25 mouse cellular contexts compared by ENCODE assay signal in genomic region chr7:45224826-45225225, GRCm38 (mm10). TPM values are rescaled to one million over a fixed set of nuclear protein-coding genes. Genes with fewer than 3 reads are reported as not detected.
A peak's percentile ranks its signal among the peaks of the same experiment; 100 is the strongest.
DNase-seq lines count a peak whose midpoint lies in the region; ATAC-seq and TF ChIP-seq lines count a peak whose summit lies in the region.
"Had no signal": no experiment of that assay in that cellular context is flagged by ENCODE, and none has a peak within 500 bp of the region (broad histone marks: within the 10 kb centered on the region; RNA-seq: fewer than 3 reads in every experiment).

No protein-coding gene starts in this region.

- WGBS in heart, postnatal 0 days: 90% methylated on average over 7 of the region's 7 CpGs
- WGBS in heart, embryonic 12.5 days: 94% methylated on average over 7 of the region's 7 CpGs
- WGBS in limb, embryonic 10.5 days: 94% methylated on average over 7 of the region's 7 CpGs

- no peak for TF ChIP-seq CTCF in heart, postnatal 0 days (IDR thresholded peaks at IDR 0.05; ENCODE audit: low read depth)

- TF ChIP-seq EP300 in heart, postnatal 0 days (IDR thresholded peaks at IDR 0.05; ENCODE audit: low read depth): no peak

- peak; percentile 57 to 61 for DNase-seq in cerebellum, postnatal 10 days
- no peak for DNase-seq in cerebellum, postnatal 4 days (ENCODE audit: low spot score in 2 of 2)
- DNase-seq in heart, postnatal 0 days (ENCODE audit: low spot score): peak; percentile 3
- peak; percentile 27 for DNase-seq in limb, embryonic 10.5 days (ENCODE audit: low spot score)
- DNase-seq: adrenal gland, adult 8-10 months; adrenal gland, postnatal 14 days; adrenal gland, postnatal 36 days; B cell, adult 2 months; cerebellum, adult 11-12 months; cerebellum, adult 2 months; cerebellum, adult 9-10 months; cerebellum, postnatal 36 days; forebrain, postnatal 0 days had no signal

- no peaks in the 10 kb centered on the region for H3K27me3 ChIP-seq in heart, postnatal 0 days (ENCODE audit: control insufficient read depth, insufficient read depth, low read length)
- no peaks in the 10 kb centered on the region for H3K27me3 ChIP-seq in heart, embryonic 12.5 days (replicated peaks)
- H3K27me3 ChIP-seq in limb, embryonic 10.5 days (ENCODE audit: low read depth, poor library complexity, severe bottlenecking): no peaks in the 10 kb centered on the region
- H3K27me3 ChIP-seq: CH12.LX; embryonic facial prominence, embryonic 12.5 days; forebrain, embryonic 13.5 days; forebrain, embryonic 15.5 days; Patski had no signal

- H3K4me2 ChIP-seq in heart, postnatal 0 days (ENCODE audit: low read depth, low read length): no peak overlapping the region
- H3K4me2 ChIP-seq in heart, embryonic 12.5 days: no peak overlapping the region
- H3K4me2 ChIP-seq: embryonic facial prominence, embryonic 12.5 days; forebrain, embryonic 13.5 days; forebrain, embryonic 15.5 days had no signal

- no peak for ATAC-seq in heart, postnatal 0 days (ENCODE audit: insufficient read depth, low read depth)
- ATAC-seq in heart, embryonic 12.5 days (ENCODE audit: insufficient number of reproducible peaks, low FRiP score): no peak
- ATAC-seq: activated CD4-positive, CD25-positive, alpha-beta regulatory T cell, adult 4 months; CD4-positive, CD25-positive, alpha-beta regulatory T cell, adult 4 months; forebrain, embryonic 13.5 days; forebrain, embryonic 15.5 days; forebrain, postnatal 0 days; Patski had no signal

- H3K4me1 ChIP-seq in heart, postnatal 0 days (ENCODE audit: control insufficient read depth, insufficient read depth): no peaks in the 10 kb centered on the region
- H3K4me1 ChIP-seq in heart, embryonic 12.5 days (replicated peaks): no peaks in the 10 kb centered on the region
- H3K4me1 ChIP-seq in limb, embryonic 10.5 days: peaks cover 8% of the 10 kb centered on the region
- H3K4me1 ChIP-seq: embryonic facial prominence, embryonic 12.5 days; forebrain, embryonic 13.5 days; forebrain, embryonic 15.5 days had no signal

- no peak overlapping the region for H3K4me3 ChIP-seq in heart, postnatal 0 days (ENCODE audit: low read depth, low read length)
- H3K4me3 ChIP-seq in heart, embryonic 12.5 days: no peak overlapping the region
- H3K4me3 ChIP-seq in limb, embryonic 10.5 days: no peak overlapping the region; the same call in 1 of the 2 replicates
- H3K4me3 ChIP-seq: embryonic facial prominence, embryonic 10.5 days; embryonic facial prominence, embryonic 12.5 days; forebrain, embryonic 13.5 days; forebrain, embryonic 15.5 days had no signal

- no peak overlapping the region for H3K27ac ChIP-seq in heart, postnatal 0 days (ENCODE audit: low read depth)
- no peak overlapping the region for H3K27ac ChIP-seq in heart, embryonic 12.5 days (ENCODE audit: poor library complexity, severe bottlenecking)
- H3K27ac ChIP-seq in limb, embryonic 10.5 days: no peak overlapping the region
- H3K27ac ChIP-seq: embryonic facial prominence, embryonic 10.5 days; embryonic facial prominence, embryonic 12.5 days; forebrain, embryonic 13.5 days; forebrain, embryonic 15.5 days had no signal

- H3K9me3 ChIP-seq in heart, postnatal 0 days (replicated peaks; ENCODE audit: control insufficient read depth, low read length): no peaks in the 10 kb centered on the region
- H3K9me3 ChIP-seq in heart, embryonic 12.5 days (replicated peaks): no peaks in the 10 kb centered on the region
- no peaks in the 10 kb centered on the region for H3K9me3 ChIP-seq in limb, embryonic 10.5 days (replicated peaks)
- H3K9me3 ChIP-seq: embryonic facial prominence, embryonic 10.5 days; embryonic facial prominence, embryonic 12.5 days; forebrain, embryonic 13.5 days; forebrain, embryonic 15.5 days; G1E had no signal

- no peak overlapping the region for H3K9ac ChIP-seq in heart, postnatal 0 days (replicated peaks; ENCODE audit: low read depth, low read length)
- no peak overlapping the region for H3K9ac ChIP-seq in heart, embryonic 12.5 days
- H3K9ac ChIP-seq: embryonic facial prominence, embryonic 12.5 days; forebrain, embryonic 13.5 days; forebrain, embryonic 15.5 days; forebrain, postnatal 0 days had no signal

- H3K36me3 ChIP-seq in heart, postnatal 0 days (replicated peaks; ENCODE audit: control insufficient read depth, insufficient read depth, low read length): peaks cover 79% of the 10 kb centered on the region
- peaks cover 96% of the 10 kb centered on the region for H3K36me3 ChIP-seq in heart, embryonic 12.5 days
- peaks cover 100% of the 10 kb centered on the region for H3K36me3 ChIP-seq in limb, embryonic 10.5 days
- H3K36me3 ChIP-seq: G1E had no signal

RNA-seq across cellular contexts. Expression of gene Tead2, which starts 9.3 kb away (rescaled TPM):
- total RNA-seq in heart, postnatal 0 days (2014; rRNA removed; ENCODE audit: low replicate concordance): 50.6 and 72.2 TPM in 2 replicates
- polyA plus RNA-seq in heart, postnatal 0 days (2015; fragmentation: Nextera tagmentation; extraction: Ambion mirVana): 41.1 and 42.8 TPM in 2 replicates
- 131 and 138 TPM in 2 replicates for polyA plus RNA-seq in heart, embryonic 12.5 days (2016; fragmentation: Nextera tagmentation; extraction: Ambion mirVana)
- 435 and 481 TPM in 2 replicates for polyA plus RNA-seq in limb, embryonic 10.5 days (2016; fragmentation: Nextera tagmentation; extraction: Ambion mirVana)
- polyA plus RNA-seq: G1E had no signal

RNA-seq across cellular contexts. Expression of gene Dkkl1, which starts 12.9 kb away (rescaled TPM):
- not detected in 2 replicates for total RNA-seq in heart, postnatal 0 days (2014; rRNA removed; ENCODE audit: low replicate concordance)
- polyA plus RNA-seq in heart, postnatal 0 days (2015; fragmentation: Nextera tagmentation; extraction: Ambion mirVana): 0.27 TPM in 1 of 2 replicates, not detected in the other
- 0.99 and 1.5 TPM in 2 replicates for polyA plus RNA-seq in heart, embryonic 12.5 days (2016; fragmentation: Nextera tagmentation; extraction: Ambion mirVana)
- polyA plus RNA-seq in limb, embryonic 10.5 days (2016; fragmentation: Nextera tagmentation; extraction: Ambion mirVana): 0.21 and 0.41 TPM in 2 replicates
- total RNA-seq: adrenal gland, adult 18-20 months; adrenal gland, adult 8-10 months; adrenal gland, postnatal 14 days; adrenal gland, postnatal 36 days had no signal
- polyA plus RNA-seq: G1E, Patski had no signal

RNA-seq across cellular contexts. Expression of gene Cd37, which starts 14.1 kb away (rescaled TPM):
- 0.97 TPM in 1 of 2 replicates, not detected in the other for total RNA-seq in heart, postnatal 0 days (2014; rRNA removed; ENCODE audit: low replicate concordance)
- 1.9 and 2.3 TPM in 2 replicates for polyA plus RNA-seq in heart, postnatal 0 days (2015; fragmentation: Nextera tagmentation; extraction: Ambion mirVana)
- polyA plus RNA-seq in heart, embryonic 12.5 days (2016; fragmentation: Nextera tagmentation; extraction: Ambion mirVana): 1.2 and 1.4 TPM in 2 replicates
- polyA plus RNA-seq in limb, embryonic 10.5 days (2016; fragmentation: Nextera tagmentation; extraction: Ambion mirVana): 1.1 and 1.2 TPM in 2 replicates

RNA-seq across cellular contexts. Expression of gene Slc6a16, which starts 16.1 kb away (rescaled TPM):
- not detected in 2 replicates for total RNA-seq in heart, postnatal 0 days (2014; rRNA removed; ENCODE audit: low replicate concordance)
- polyA plus RNA-seq in heart, postnatal 0 days (2015; fragmentation: Nextera tagmentation; extraction: Ambion mirVana): 0.10 TPM in 1 of 2 replicates, not detected in the other
- polyA plus RNA-seq in heart, embryonic 12.5 days (2016; fragmentation: Nextera tagmentation; extraction: Ambion mirVana): 0.37 TPM in 2 replicates
- polyA plus RNA-seq in limb, embryonic 10.5 days (2016; fragmentation: Nextera tagmentation; extraction: Ambion mirVana): 0.24 and 0.49 TPM in 2 replicates
- total RNA-seq: adrenal gland, adult 18-20 months; adrenal gland, postnatal 14 days; adrenal gland, postnatal 36 days had no signal
- polyA plus RNA-seq: activated CD4-positive, CD25-positive, alpha-beta regulatory T cell, adult 4 months; CD4-positive, CD25-positive, alpha-beta regulatory T cell, adult 4 months; forebrain, embryonic 11.5 days; G1E; Patski had no signal

RNA-seq across cellular contexts. Expression of gene Ccdc155, which starts 20.1 kb away (rescaled TPM):
- total RNA-seq in heart, postnatal 0 days (2014; rRNA removed; ENCODE audit: low replicate concordance): not detected in 2 replicates
- 0.14 and 0.25 TPM in 2 replicates for polyA plus RNA-seq in heart, postnatal 0 days (2015; fragmentation: Nextera tagmentation; extraction: Ambion mirVana)
- polyA plus RNA-seq in heart, embryonic 12.5 days (2016; fragmentation: Nextera tagmentation; extraction: Ambion mirVana): 0.62 and 0.70 TPM in 2 replicates
- 0.45 and 0.68 TPM in 2 replicates for polyA plus RNA-seq in limb, embryonic 10.5 days (2016; fragmentation: Nextera tagmentation; extraction: Ambion mirVana)
- total RNA-seq: adrenal gland, postnatal 36 days; CH12.LX; G1E had no signal
- polyA plus RNA-seq: CD4-positive, CD25-positive, alpha-beta regulatory T cell, adult 4 months; G1E had no signal

Comparison
In these comparisons a context has a peak if more than half of its experiments do, and no peak if none do; other contexts are left out.
1. DNase-seq: peak in cerebellum, postnatal 10 days (2 of 2), heart, postnatal 0 days (single experiment) and limb, embryonic 10.5 days (single experiment); none in cerebellum, postnatal 4 days (0 of 2).